Mouse (Mus musculus) brain, embryonic 14.5 days (tissue): Measurements from ENCODE around the gene Robo1. TPM values are rescaled to one million over a fixed set of nuclear protein-coding genes. Genes with fewer than 3 reads are reported as not detected.

Experiments
- DNase-seq: peaks from one replicate; pipeline ENCODE4 v3.0.0-alpha.2; 2011; ENCODE audit warnings: low read depth
- CTCF ChIP-seq: fragments of 200-500 bp; IDR thresholded peaks from 2 replicates; pipeline ENCODE4 v1.5.1; 2012; ENCODE audit warnings: inconsistent platforms, mild to moderate bottlenecking, moderate library complexity, borderline replicate concordance; ENCODE audit not compliant: insufficient read depth, insufficient read length; ENCODE audit errors: extremely low read depth
- POLR2A ChIP-seq: fragments of 200-500 bp; IDR thresholded peaks from 2 replicates; pipeline ENCODE4 v1.6.1; 2012; ENCODE audit warnings: mild to moderate bottlenecking, inconsistent platforms, borderline replicate concordance; ENCODE audit not compliant: poor library complexity, insufficient read depth, insufficient read length, severe bottlenecking; ENCODE audit errors: extremely low read depth
- polyA plus RNA-seq: library from polyadenylated mRNA; depleted of rRNA; stranded (reverse); fragments of >200 nt; gene quantifications from 2 replicates; pipeline ENCODE4 v1.2.3, GENCODE M21; 2012

The Robo1 gene
- polyA plus RNA-seq, 1 experiment: 97.8 TPM

DNA sequence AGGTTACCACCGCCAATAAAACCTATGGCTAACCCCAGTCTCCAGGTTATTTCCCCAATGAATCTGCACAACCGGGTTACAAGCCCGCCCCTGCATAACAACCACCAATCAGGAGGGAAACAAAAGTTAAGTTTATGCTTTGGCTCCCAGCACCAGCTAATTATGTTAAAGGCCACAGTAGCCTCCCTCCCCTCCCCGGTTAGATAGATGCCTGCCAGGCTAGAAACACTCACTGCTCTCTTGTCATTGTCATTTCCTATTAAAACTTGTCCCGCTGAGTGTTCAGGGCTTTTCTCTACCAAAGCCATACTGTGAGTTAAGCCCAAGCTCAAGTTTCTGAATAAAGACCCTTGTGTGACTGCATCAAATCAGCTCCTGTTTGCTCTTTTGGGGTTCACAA, 90.7 kb downstream of the Robo1 start:
- no peak for TF ChIP-seq CTCF
- no peak for TF ChIP-seq POLR2A
- peak; percentile 80 for DNase-seq

GRCm38 (mm10) chr16:72402381-72402780, 94.3 kb downstream of the Robo1 start:
- DNase-seq: peak; percentile 80
- TF ChIP-seq POLR2A (no peak), CTCF (no peak)

GRCm38 (mm10) chr16:72409820-72410219, 101.7 kb downstream of the Robo1 start:
- no peak for DNase-seq
- no peak for TF ChIP-seq CTCF
- no peak for TF ChIP-seq POLR2A

DNA sequence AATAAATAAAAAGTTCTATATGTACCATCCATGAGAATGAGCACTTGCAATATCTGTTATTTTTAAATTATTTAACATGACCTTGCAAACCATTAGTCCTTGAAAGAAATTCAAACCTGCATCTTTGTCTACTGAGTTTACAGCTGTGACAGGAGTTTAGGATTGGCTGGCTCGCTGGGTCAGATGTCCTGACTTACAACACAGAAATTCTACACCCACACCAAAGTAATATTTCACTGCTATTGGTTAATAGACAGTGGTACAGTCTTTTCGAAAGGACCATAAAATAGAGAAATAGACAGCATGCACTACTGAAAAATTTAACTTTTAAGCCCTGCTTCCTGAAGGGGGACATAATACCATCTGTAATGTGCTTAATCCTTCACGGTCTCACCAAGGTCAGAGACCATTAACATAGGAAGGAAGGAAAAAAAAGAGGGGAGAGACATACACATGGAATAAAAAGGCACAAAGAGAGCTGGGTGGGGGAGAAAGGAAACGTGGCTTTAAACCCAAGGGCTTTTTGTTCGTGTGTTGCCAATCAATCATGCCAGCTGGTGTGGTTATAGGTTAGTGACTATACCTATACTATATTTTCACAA, 103.7 kb downstream of the Robo1 start:
- DNase-seq: no peak
- TF ChIP-seq POLR2A (no peak), CTCF (no peak)

- TF ChIP-seq POLR2A (no peak), CTCF (no peak)
- DNase-seq: no peak
Measured at GRCm38 (mm10) chr16:72412879-72413278, 104.8 kb downstream of the Robo1 start.

GRCm38 (mm10) chr16:72419328-72420066, 111.4 kb downstream of the Robo1 start:
- DNase-seq: no peak
- no peak for TF ChIP-seq CTCF
- TF ChIP-seq POLR2A: no peak

DNA sequence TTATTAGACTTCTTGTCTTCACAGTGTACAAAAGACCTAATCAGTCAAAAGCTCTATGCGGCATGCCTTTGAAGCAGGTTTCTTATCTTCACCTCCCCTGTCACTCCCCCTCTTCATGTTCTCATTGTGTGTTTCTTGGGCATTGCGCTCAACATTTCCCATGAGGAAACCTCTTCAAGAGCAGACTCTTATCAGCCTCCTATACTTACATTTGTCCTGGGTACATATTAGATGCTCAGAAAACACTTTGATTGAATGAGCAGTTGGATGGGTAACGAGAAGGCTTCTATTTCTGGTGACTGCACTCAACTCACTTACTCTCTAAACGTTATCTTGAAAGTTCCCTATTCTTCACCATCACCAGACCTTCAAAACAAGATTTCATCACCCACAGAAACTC, 114.3 kb downstream of the Robo1 start:
- no peak for DNase-seq
- TF ChIP-seq POLR2A (no peak), CTCF (no peak)

GRCm38 (mm10) chr16:72434396-72434795, 126.3 kb downstream of the Robo1 start:
- DNase-seq: no peak
- TF ChIP-seq CTCF (no peak), POLR2A (no peak)

DNA sequence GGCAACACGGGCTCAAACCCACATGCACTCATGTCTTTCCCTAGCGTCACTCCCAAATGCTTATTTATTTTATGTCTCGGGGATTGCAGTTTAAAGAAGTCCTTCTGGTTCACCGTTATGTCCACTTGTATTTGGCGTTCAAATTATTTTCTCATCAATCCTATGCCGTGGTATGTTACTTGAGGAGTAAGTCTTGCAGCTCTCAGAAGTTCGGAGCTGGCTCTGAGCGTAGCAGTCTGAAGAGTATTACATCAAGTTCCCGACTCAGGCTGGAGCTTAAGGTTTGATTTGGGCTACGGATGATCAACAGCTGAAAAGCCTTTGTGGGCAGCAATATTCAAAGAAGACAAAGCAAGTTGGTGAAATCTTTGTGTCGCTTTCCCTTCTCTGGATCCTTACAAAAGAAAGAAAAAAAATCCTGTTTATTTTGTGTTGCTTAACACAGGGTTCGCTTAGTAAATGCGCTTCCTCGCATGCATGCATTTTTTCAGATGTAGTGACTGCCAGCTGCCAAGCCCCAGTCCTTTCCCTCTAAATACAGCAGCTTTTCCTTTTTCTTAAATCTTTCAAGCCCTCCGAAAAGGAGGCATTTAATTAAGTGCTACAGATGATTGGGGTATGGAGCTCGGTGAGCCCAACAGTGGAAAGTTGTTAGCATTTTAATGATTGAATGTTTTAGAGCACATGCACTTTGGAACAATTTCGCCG, 136.5 kb downstream of the Robo1 start:
- peak; percentile 75 for DNase-seq
- no peak for TF ChIP-seq POLR2A
- no peak for TF ChIP-seq CTCF

DNA sequence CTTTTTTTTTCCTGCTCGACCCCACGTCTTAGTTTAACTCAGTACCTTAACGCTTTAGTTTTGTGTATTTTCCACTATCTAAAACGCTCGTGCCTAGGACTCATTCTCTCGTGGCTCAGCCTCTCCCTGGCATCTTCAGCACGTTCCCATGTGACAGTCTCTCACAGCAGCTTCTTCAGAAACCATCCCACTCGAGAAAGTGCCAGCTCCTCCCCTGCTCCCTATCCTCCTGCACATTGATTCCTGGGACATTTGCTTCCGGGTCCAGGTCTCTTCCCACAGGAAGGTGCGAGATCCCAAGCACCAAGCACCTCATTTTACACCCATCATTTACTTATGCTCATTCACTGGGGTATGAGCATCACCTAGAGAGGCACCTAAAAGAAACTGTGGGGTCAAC, 150.0 kb downstream of the Robo1 start:
- TF ChIP-seq POLR2A: no peak

DNA sequence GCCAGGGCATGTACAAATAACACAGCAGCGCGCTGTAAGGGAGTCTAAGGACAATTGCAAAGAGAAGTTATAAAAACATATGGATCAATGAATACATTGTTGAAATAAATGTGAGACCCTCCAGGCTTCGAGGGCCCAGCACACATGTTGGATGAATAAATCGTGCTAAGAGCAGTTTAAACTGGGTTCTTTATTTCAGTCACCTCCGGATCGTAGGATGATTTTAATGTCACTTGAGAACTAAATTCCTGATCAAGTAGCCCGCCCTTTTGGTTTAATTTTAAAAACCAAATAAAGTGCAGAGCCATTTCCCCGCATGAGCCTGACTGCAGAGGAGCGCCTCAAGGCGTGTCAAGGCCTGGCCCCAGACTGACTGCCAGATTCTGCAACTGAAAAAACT, 150.5 kb downstream of the Robo1 start:
- no peak for DNase-seq
- no peak for TF ChIP-seq CTCF
- no peak for TF ChIP-seq POLR2A

More for the DNA sequence above, 150.0 kb downstream of the Robo1 start:
- DNase-seq: no peak
